Mouse (Mus musculus) erythroblast, embryonic 14.5 days (primary cell): ENCODE measurements around the gene Dnajb12. TPM values are rescaled to one million over a fixed set of nuclear protein-coding genes. Genes with fewer than 3 reads are reported as not detected.

Experiments used
- H3K27me3 ChIP-seq: 2 replicates; pipeline ENCODE4 v1.6.1; 2012; ENCODE audit warnings: inconsistent platforms; ENCODE audit not compliant: control insufficient read depth
- H3K36me3 ChIP-seq: 2 replicates; pipeline ENCODE4 v1.6.1; 2012; ENCODE audit warnings: mild to moderate bottlenecking, inconsistent platforms; ENCODE audit not compliant: control insufficient read depth
- H3K4me1 ChIP-seq: 2 replicates; pipeline ENCODE4 v1.6.1; 2012; ENCODE audit warnings: inconsistent platforms; ENCODE audit not compliant: control insufficient read depth
- H3K4me3 ChIP-seq: replicated peaks from 2 replicates; pipeline ENCODE3; 2012; ENCODE audit warnings: moderate library complexity, mild to moderate bottlenecking, inconsistent platforms
- H3K9me3 ChIP-seq: 2 replicates; pipeline ENCODE4 v1.6.1; 2012; ENCODE audit warnings: low read length, inconsistent platforms, mixed read lengths; ENCODE audit not compliant: control insufficient read depth
- GATA1 ChIP-seq: IDR thresholded peaks from 2 replicates; pipeline ENCODE4 v1.6.1; 2012; ENCODE audit warnings: low read length, inconsistent platforms, mixed read lengths
- TAL1 ChIP-seq: IDR thresholded peaks from 3 replicates; pipeline ENCODE4 v1.6.1; 2012; ENCODE audit warnings: low read length, inconsistent platforms, mixed read lengths
- polyA plus RNA-seq: library from polyadenylated mRNA; stranded (reverse); fragments of >175 nt; gene quantifications from 2 replicates; pipeline ENCODE4 v1.2.3, GENCODE M21; 2012

Dnajb12 gene
- polyA plus RNA-seq, 1 experiment = 7.9 TPM

DNA sequence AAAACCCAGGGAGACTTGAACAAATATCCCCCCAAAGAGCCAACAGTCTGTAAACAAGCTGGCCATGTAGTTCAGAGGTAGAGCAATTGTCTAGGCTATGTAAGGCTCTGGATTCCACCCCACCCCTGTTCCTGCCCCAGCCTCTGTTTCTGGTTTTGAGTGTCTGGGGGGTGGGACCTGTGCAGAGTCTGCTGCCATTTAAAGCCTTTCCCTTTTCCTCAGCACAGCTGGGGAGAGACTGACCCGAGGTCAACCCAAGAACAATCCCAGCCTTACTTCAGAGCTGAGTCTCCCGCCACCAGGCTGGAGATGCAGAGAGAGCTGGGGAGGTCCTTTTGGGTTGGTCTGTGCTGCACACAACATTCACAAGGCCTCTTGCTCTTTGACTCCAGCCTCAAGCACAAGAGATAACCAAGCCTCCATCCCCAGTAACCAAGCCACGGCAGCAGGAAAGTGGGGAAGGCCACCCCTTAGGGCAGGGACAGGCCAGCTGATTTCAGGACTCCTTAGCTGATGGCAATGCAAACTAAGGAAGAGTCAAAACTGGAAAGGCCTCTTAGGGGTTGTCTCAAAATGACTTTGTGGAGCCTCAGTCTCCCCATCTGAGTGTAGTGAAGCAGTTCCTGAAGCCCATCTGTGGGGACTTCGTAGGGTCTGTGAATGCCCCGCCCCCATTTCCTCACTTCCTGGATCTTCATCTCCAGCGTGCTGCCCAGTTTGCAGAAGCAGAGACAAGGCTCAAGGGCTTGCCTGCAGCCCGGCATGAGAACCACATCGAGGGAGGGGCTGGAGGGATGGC is 56.9 kb downstream of the Dnajb12 start:
- Histone ChIP-seq H3K4me1 (no peaks in the 10 kb centered on the region), H3K9me3 (no peaks in the 10 kb centered on the region)

DNA sequence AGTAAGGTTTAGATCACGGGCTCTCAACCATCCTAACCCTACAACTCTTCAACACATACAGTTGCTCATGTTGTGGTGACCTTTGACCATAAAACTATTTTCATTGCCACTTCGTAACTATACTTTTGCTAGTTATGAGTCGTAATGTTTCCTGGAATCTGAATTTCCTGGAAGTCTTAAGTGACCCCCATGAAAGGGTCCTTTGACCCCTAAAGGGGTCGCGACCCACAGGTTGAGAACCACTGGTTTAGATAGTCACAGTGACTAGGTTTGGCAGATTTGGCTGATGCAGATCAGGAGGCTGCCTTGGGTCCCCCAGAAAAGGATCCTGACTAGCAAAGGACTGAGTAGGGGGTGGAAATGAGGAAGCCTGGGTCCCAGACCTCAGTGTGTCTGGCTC is 59.3 kb downstream of the Dnajb12 start:
- TF ChIP-seq TAL1 (no peak), GATA1 (no peak)
- Histone ChIP-seq H3K9me3 (no peaks in the 10 kb centered on the region), H3K4me3 (no peak overlapping the region), H3K4me1 (peaks cover 10% of the 10 kb centered on the region), H3K27me3 (peaks cover 25% of the 10 kb centered on the region), H3K36me3 (no peaks in the 10 kb centered on the region)

More for the DNA sequence above, 56.9 kb downstream of the Dnajb12 start:
- TF ChIP-seq TAL1 = no peak
- no peak for TF ChIP-seq GATA1
- H3K36me3 ChIP-seq = no peaks in the 10 kb centered on the region
- no peak overlapping the region for H3K4me3 ChIP-seq
- peaks cover 5% of the 10 kb centered on the region for H3K27me3 ChIP-seq

DNA sequence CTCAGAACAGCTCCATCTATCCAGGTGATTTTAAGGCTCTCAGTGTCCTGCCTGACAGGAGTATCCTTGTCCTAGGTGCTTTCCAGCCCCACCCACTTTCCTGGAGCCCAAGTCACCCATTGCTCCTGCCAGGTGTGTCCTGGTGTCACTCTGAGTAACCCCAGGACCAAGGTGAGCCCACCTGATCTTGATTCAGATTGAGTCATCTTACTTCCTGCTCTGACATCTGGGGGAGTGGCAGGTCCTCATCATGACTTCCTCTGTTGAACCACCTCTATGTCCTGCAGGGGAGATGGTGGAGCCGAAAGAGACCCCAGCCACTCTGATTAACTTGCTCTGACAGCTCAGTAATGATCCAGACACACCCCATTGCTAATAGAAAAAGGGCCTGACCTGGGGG is 59.7 kb downstream of the Dnajb12 start:
- peaks cover 12% of the 10 kb centered on the region for H3K4me1 ChIP-seq
- no peak overlapping the region for H3K4me3 ChIP-seq
- H3K9me3 ChIP-seq = no peaks in the 10 kb centered on the region
- no peaks in the 10 kb centered on the region for H3K36me3 ChIP-seq
- TF ChIP-seq GATA1 (no peak), TAL1 (no peak)
- peaks cover 29% of the 10 kb centered on the region for H3K27me3 ChIP-seq

DNA sequence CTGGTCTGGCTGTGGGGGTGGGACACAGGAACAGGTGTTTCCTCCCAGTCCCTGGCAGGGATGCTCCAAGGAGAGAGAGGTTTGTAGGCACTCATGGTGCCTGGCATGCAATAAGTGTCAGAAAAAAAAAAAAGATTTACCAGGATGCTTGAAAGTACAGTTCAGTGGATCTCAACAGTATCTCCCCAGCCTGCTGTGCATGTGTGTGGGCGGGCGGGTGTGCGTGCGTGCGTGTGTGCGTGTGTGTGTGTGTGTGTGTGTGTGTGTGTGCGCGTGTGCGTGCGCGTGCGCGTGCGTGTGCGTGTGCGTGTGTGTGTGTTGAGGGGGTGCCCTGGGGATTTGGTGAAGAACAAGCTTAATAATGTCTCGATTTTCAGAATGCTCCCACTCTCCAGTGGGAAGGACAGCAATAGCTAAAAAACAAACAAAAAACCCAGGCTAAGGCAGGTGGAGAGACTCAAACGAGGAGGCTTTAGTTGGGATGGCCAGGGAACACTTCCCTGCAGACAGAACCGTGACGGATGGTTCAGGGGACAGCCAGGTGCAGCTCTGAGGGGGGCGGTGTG is 63.0 kb downstream of the Dnajb12 start:
- H3K9me3 ChIP-seq = no peaks in the 10 kb centered on the region
- no peak overlapping the region for H3K4me3 ChIP-seq
- no peaks in the 10 kb centered on the region for H3K36me3 ChIP-seq
- TF ChIP-seq GATA1 (no peak), TAL1 (no peak)
- peaks cover 30% of the 10 kb centered on the region for H3K27me3 ChIP-seq
- peaks cover 12% of the 10 kb centered on the region for H3K4me1 ChIP-seq

DNA sequence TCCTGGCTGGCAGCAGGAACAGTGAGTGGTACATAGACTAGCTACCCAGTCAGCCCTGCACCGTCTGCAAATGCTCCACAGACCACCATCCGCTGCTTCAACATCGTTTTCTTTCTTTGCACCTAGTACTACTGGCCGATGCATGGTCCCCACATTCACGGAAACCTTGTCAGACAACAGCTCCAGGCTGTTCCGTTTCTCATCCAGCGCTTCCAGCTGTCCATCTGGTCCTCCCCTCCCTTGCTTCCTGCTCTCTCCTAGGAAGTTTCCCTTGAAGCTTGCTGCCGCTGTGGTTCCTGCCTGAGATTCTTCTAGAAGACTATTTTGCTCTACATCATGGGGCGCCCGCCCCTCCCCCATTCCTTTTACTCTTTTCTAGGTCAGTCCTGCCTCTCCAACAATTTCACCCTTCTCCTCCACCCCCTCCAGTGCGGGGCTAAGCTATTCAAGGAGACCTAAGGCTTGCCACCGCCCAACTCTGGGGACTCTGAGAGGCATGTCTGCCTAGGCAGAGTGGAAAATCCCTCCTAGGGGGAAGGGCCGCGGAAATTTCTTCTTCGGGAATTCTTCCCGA is 63.6 kb downstream of the Dnajb12 start:
- Histone ChIP-seq H3K36me3 (no peaks in the 10 kb centered on the region), H3K4me3 (no peak overlapping the region), H3K4me1 (peaks cover 12% of the 10 kb centered on the region), H3K27me3 (peaks cover 35% of the 10 kb centered on the region), H3K9me3 (no peaks in the 10 kb centered on the region)
- TF ChIP-seq GATA1 (no peak), TAL1 (no peak)

DNA sequence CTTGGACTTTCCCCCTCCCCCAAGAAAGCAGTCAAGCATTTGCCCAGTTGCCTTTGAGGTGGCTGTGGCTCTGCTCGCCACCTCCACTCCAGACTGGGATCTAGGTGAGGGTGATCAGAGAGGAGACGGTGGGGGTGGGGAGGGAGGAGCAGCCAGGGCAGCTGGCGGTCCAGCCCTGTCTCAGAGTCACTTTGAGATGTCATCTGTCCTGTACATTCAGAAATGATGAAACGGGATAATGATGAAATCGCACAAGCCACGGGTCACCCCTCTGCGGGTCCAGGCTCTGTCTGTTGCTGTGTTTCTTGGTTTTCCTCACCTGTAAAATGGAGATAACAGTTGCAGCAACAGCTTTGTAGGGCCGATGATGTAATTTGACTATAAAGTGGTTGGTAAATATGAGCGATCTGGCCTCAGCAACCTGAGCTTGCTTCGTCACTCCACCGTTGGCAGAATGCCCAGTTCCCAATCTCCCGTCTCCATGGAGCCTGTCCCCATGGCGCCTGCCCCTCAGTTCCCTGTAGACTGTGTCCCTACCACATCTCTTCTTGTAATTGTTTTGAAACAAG is 64.1 kb downstream of the Dnajb12 start:
- H3K4me1 ChIP-seq = peaks cover 12% of the 10 kb centered on the region
- H3K27me3 ChIP-seq = peaks cover 40% of the 10 kb centered on the region
- H3K9me3 ChIP-seq = no peaks in the 10 kb centered on the region
- no peak for TF ChIP-seq GATA1
- TF ChIP-seq TAL1 = no peak
- no peaks in the 10 kb centered on the region for H3K36me3 ChIP-seq
- H3K4me3 ChIP-seq = no peak overlapping the region

DNA sequence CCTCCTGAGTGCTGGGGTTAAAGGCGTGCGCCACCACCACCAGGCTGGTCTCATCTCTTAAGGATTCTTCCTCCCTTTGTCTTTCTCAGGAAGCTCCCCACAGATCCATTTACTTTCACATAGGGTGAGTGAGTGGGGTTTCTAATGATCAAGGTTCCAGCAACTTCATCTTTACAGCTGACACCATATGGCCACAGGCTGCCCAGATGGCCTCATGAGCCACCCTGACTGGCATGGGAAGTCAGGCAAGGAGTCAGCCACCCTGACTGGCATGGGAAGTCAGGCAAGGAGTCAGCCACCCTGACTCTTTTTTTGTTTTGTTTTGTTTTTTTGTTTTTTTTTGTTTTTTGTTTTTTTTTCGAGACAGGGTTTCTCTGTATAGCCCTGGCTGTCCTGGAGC is 66.1 kb downstream of the Dnajb12 start:
- H3K27me3 ChIP-seq = peaks cover 57% of the 10 kb centered on the region
- H3K9me3 ChIP-seq = no peaks in the 10 kb centered on the region
- H3K4me1 ChIP-seq = peaks cover 12% of the 10 kb centered on the region
- TF ChIP-seq GATA1 = no peak
- TF ChIP-seq TAL1 = no peak
- H3K36me3 ChIP-seq = no peaks in the 10 kb centered on the region
- H3K4me3 ChIP-seq = no peak overlapping the region

DNA sequence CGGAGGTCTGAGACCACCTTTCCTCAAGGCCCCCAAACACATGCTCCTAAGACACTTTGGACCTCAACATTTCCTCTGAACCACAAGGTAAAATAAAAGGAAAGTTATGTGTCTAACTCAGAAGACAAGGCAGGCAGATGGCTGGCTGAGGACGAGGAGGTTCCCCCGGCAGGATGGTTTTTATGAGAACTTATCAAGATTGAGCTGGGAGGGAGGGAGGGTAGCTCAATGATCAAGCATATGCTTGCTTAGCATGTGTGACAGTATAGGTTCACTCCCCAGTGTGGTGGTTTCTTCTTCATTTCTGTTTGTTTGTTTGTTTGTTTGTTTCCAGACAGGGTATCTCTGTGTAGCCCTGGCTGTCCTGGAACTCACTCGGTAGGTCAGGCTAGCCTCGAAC is 67.0 kb downstream of the Dnajb12 start:
- TF ChIP-seq GATA1 (no peak), TAL1 (no peak)
- Histone ChIP-seq H3K9me3 (no peaks in the 10 kb centered on the region), H3K4me1 (peaks cover 21% of the 10 kb centered on the region), H3K36me3 (no peaks in the 10 kb centered on the region), H3K27me3 (peaks cover 63% of the 10 kb centered on the region), H3K4me3 (no peak overlapping the region)

DNA sequence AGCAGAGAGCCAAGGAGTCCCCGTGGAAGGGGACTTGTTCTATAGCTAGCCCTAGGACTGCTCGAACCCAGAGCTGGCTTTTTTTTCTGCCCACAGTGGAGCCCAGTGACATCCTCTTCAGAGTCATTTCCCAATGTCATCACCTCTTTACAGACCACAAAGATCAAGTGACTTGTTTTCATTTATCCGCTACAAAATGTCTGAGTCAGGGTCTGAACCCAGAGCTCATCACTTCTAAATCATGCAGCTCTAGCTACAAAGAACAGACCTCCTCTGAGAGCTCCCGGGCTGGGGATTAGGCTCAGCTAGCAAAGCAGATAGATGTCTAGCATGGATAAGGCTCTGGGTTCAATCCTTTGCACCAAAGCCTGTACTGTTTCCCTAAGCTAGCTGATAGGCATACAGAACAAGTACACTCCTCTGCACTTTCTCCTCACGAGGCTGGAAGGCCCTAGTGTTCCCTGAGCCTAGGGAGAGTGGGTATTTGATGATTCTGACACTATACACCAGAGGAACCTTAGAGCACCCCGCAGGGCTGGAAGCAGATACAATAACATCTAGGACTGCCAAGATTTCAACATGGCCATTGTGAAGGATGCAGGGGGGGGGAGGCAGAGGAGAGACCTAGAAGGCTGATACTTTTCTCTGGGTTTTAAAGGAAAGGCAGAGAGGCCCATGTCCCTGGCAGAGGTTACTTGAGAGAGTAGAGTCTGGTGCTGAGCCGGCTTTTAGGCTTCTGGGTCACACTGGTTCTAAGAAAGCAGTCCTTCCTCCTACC is 68.1 kb downstream of the Dnajb12 start:
- TF ChIP-seq TAL1 (no peak), GATA1 (no peak)
- no peaks in the 10 kb centered on the region for H3K36me3 ChIP-seq
- H3K27me3 ChIP-seq = peaks cover 66% of the 10 kb centered on the region
- H3K4me3 ChIP-seq = no peak overlapping the region
- peaks cover 32% of the 10 kb centered on the region for H3K4me1 ChIP-seq
- no peaks in the 10 kb centered on the region for H3K9me3 ChIP-seq
